Mouse (Mus musculus): ENCODE data around the gene Zfp872. TPM values are rescaled to one million over a fixed set of nuclear protein-coding genes. Genes with fewer than 3 reads are reported as not detected.

Gene Zfp872
- total and polyA plus RNA-seq, 3 experiments = not detected

- TF ChIP-seq KAT2A (conservative IDR thresholded peaks at IDR 0.05; ENCODE audit: low read depth, low read length) = no peak
- TF ChIP-seq SIN3A (IDR thresholded peaks at IDR 0.05; ENCODE audit: low read length) = no peak; the same call in 1 of the 2 replicates
- TF ChIP-seq ETS1 (IDR thresholded peaks at IDR 0.05; ENCODE audit: low read depth, low read length) = peak; percentile 52
- no peak for TF ChIP-seq E2F4 (IDR thresholded peaks at IDR 0.05; ENCODE audit: borderline replicate concordance, low read depth, low read length)
- TF ChIP-seq NELFE (IDR thresholded peaks at IDR 0.05; ENCODE audit: low read depth, low read length) = no peak
- TF ChIP-seq MAX (IDR thresholded peaks at IDR 0.05; ENCODE audit: low read length) = peak; percentile 32; the same call in 1 of the 2 replicates
- TF ChIP-seq ZKSCAN1 (IDR thresholded peaks at IDR 0.05; ENCODE audit: low read depth, low read length) = peak; percentile 83; the same call in 1 of the 2 replicates
- no peak for TF ChIP-seq ZMIZ1 (IDR thresholded peaks at IDR 0.05; ENCODE audit: low read depth, low read length)
- no peak for TF ChIP-seq MAFK (IDR thresholded peaks at IDR 0.05; ENCODE audit: borderline replicate concordance, low read depth, low read length)
- peak; percentile 25; the same call in 1 of the 2 replicates for TF ChIP-seq ELF1 (IDR thresholded peaks at IDR 0.05; ENCODE audit: low read depth, low read length)
- peak; percentile 61 for TF ChIP-seq MAZ (IDR thresholded peaks at IDR 0.05; ENCODE audit: low read depth, low read length)
- TF ChIP-seq CHD1 (IDR thresholded peaks at IDR 0.05; ENCODE audit: low read depth, low read length) = peak; percentile 92; the same call in 1 of the 2 replicates
- TF ChIP-seq MXI1 (IDR thresholded peaks at IDR 0.05; ENCODE audit: low read depth, low read length) = peak; percentile 82
- TF ChIP-seq TBP (IDR thresholded peaks at IDR 0.05; ENCODE audit: low read depth, low read length) = no peak
- TF ChIP-seq MYC (IDR thresholded peaks at IDR 0.05; ENCODE audit: low read depth, low read length) = peak; percentile 96
- TF ChIP-seq POLR2AphosphoS2 (IDR thresholded peaks at IDR 0.05; ENCODE audit: low read length) = no peak
- TF ChIP-seq CHD2 (IDR thresholded peaks at IDR 0.05; ENCODE audit: low read length) = no peak
- peak; percentile 47 for TF ChIP-seq GATA1 (IDR thresholded peaks at IDR 0.05; ENCODE audit: low read depth, low read length)
Observed at GRCm38 (mm10) chr9:22224536-22225503, 36.9 kb downstream of the Zfp872 start (continued).

- peak within 1 kb of the TSS; percentile 80 for H3K27ac ChIP-seq (ENCODE audit: control insufficient read depth, low read depth, low read length)
- peak within 1 kb of the TSS; percentile 51 to 66 for H3K4me3 ChIP-seq (ENCODE audit: control insufficient read depth in 1 of 2, insufficient read depth in 1 of 2, low read depth in 2 of 2, low read length in 2 of 2)
- peaks cover 0 to 23% of the 10 kb centered on the region in 2 experiments; a peak in 2 of 4 replicates for H3K36me3 ChIP-seq (ENCODE audit: control insufficient read depth in 1 of 2, insufficient read depth in 2 of 2, low read length in 2 of 2)
- peaks cover 0 to 8% of the 10 kb centered on the region in 2 experiments; a peak in 3 of 4 replicates for H3K4me1 ChIP-seq (ENCODE audit: control insufficient read depth in 1 of 2, insufficient read depth in 2 of 2, low read length in 2 of 2)
- H3K9ac ChIP-seq (ENCODE audit: control insufficient read depth, low read depth, low read length, poor library complexity, severe bottlenecking) = peak within 1 kb of the TSS; percentile 79
- DNase-seq (ENCODE audit: low read depth, low spot score) = peak; percentile 100
- H3K9me3 ChIP-seq (replicated peaks; ENCODE audit: insufficient read depth, low read length) = no peaks in the 10 kb centered on the region
- H3K79me2 ChIP-seq (ENCODE audit: control insufficient read depth, insufficient read depth, low read length, poor library complexity) = peaks cover 36% of the 10 kb centered on the region
- no peaks in the 10 kb centered on the region for H3K27me3 ChIP-seq (ENCODE audit: control insufficient read depth in 1 of 2, insufficient read depth in 2 of 2, low read length in 2 of 2)
- peak; percentile 84 to 92 (median 87) for TF ChIP-seq CTCF (IDR thresholded peaks at IDR 0.05 in 2 of 3, conservative IDR thresholded peaks at IDR 0.05 in 1 of 3; ENCODE audit: control insufficient read depth in 1 of 3, insufficient read depth in 1 of 3, low read depth in 2 of 3, low read length in 3 of 3, poor library complexity in 1 of 3, severe bottlenecking in 1 of 3)
- peak; percentile 97 for TF ChIP-seq TBP (IDR thresholded peaks at IDR 0.05; ENCODE audit: low read depth, low read length)
- no peak for TF ChIP-seq USF2 (IDR thresholded peaks at IDR 0.05; ENCODE audit: borderline replicate concordance in 1 of 2, insufficient read depth in 1 of 2, low read depth in 1 of 2, low read length in 2 of 2)
- TF ChIP-seq CHD2 (IDR thresholded peaks at IDR 0.05; ENCODE audit: low read length) = peak; percentile 82
- peak; percentile 60; the same call in 1 of the 2 replicates for TF ChIP-seq ETS1 (IDR thresholded peaks at IDR 0.05; ENCODE audit: low read depth, low read length)
- no peak; the same call in 1 of the 2 replicates for TF ChIP-seq E2F4 (IDR thresholded peaks at IDR 0.05; ENCODE audit: borderline replicate concordance, low read depth, low read length)
- TF ChIP-seq ELF1 (IDR thresholded peaks at IDR 0.05; ENCODE audit: low read depth, low read length) = peak; percentile 100
- TF ChIP-seq POLR2AphosphoS5 (IDR thresholded peaks at IDR 0.05; ENCODE audit: borderline replicate concordance, low read depth, low read length) = peak; percentile 98
- TF ChIP-seq ZNF384 (IDR thresholded peaks at IDR 0.05; ENCODE audit: low read depth, low read length) = no peak
- TF ChIP-seq GABPA (IDR thresholded peaks at IDR 0.05; ENCODE audit: low read depth, low read length) = peak; percentile 37; the same call in 1 of the 2 replicates
- peak; percentile 39 for TF ChIP-seq MYB (IDR thresholded peaks at IDR 0.05; ENCODE audit: low read depth, low read length)
- TF ChIP-seq NELFE (IDR thresholded peaks at IDR 0.05; ENCODE audit: low read depth, low read length) = peak; percentile 100
- TF ChIP-seq ZC3H11A (IDR thresholded peaks at IDR 0.05; ENCODE audit: low read depth, low read length) = peak; percentile 54; the same call in 1 of the 2 replicates
- peak; percentile 74 for TF ChIP-seq SMC3 (IDR thresholded peaks at IDR 0.05; ENCODE audit: low read depth, low read length)
- peak; percentile 38 to 46; a peak in 3 of 4 replicates for TF ChIP-seq EP300 (IDR thresholded peaks at IDR 0.05; ENCODE audit: low read depth in 1 of 2, low read length in 2 of 2)
- no peak for TF ChIP-seq GATA1 (IDR thresholded peaks at IDR 0.05; ENCODE audit: low read depth, low read length)
- peak; percentile 100 for TF ChIP-seq POLR2A (IDR thresholded peaks at IDR 0.05; ENCODE audit: control insufficient read depth in 1 of 2, insufficient read depth in 1 of 2, low read depth in 1 of 2, low read length in 2 of 2, poor library complexity in 1 of 2)
- TF ChIP-seq MAZ (IDR thresholded peaks at IDR 0.05; ENCODE audit: low read depth, low read length) = peak; percentile 79; the same call in 1 of the 2 replicates
- peak; percentile 92 for TF ChIP-seq HCFC1 (IDR thresholded peaks at IDR 0.05; ENCODE audit: low read depth, low read length)
- peak; percentile 97 for TF ChIP-seq MAX (IDR thresholded peaks at IDR 0.05; ENCODE audit: low read length)
Observed at GRCm38 (mm10) chr9:22225581-22226388, 37.9 kb downstream of the Zfp872 start, which contains the start of gene Zfp809. Gene Zfp809, plus strand, starts transcription at chr9:22225714.
